In the genomic region with DNA sequence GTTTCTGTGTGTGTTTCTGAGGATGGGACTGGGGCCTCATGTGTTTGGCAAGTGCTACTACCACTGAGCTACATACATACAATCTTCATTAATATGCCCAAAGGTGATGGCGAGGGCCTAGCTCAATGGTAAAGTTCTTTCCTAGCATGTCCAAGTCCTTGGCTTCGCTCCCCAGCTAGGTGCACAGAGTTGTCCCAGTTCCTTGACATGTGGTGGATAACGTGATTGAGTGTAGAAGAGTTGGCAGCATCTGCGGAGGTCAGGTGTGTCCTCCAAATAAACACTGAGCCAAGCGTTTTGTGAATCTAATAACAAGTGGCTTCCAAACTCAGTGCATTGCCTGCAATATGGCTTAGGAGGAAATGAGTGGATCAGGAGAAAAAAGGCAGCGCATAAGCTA, we compare ENCODE assay signal across 20 mouse cellular contexts. TPM values are rescaled to one million over a fixed set of nuclear protein-coding genes. Genes with fewer than 3 reads are reported as not detected.
A peak's percentile ranks its signal among the peaks of the same experiment; 100 is the strongest.
DNase-seq lines count a peak whose midpoint lies in the region; TF ChIP-seq lines count a peak whose summit lies in the region.
"Had no signal": no experiment of that assay in that cellular context is flagged by ENCODE, and none has a peak within 500 bp of the region (broad histone marks: within the 10 kb centered on the region; RNA-seq: fewer than 3 reads in every experiment).

No protein-coding gene starts in this region.

- H3K4me3 ChIP-seq in gastrocnemius, adult 2 months, result no peak overlapping the region
- H3K4me3 ChIP-seq in heart, adult 2 months, result no peak overlapping the region
- no peak overlapping the region for H3K4me3 ChIP-seq in liver, adult 2 months (ENCODE audit: insufficient read depth, low read depth, low read length)
- H3K4me3 ChIP-seq: forebrain, embryonic 10.5 days; forebrain, embryonic 13.5 days; heart, embryonic 13.5 days had no signal

- DNase-seq in gastrocnemius, adult 2 months, result peak; percentile 27
- no peak for DNase-seq in gastrocnemius, postnatal 25 days
- peak in 1 of 2 experiments; percentile 51 for DNase-seq in heart, adult 2 months
- no peak for DNase-seq in heart, postnatal 14 days
- DNase-seq in kidney, adult 11 months, result peak; percentile 55
- no peak for DNase-seq in kidney, adult 18-20 months
- DNase-seq in liver, adult 2 months (ENCODE audit: extremely low read depth, low read depth, low spot score), result peak; percentile 94
- DNase-seq in liver, result no peak
- DNase-seq: adrenal gland, adult 8-10 months; adrenal gland, postnatal 25 days; cerebellum, adult 18-20 months; cerebellum, adult 9-10 months; cerebellum, postnatal 14 days; gastrocnemius, postnatal 14 days; heart, postnatal 4 days had no signal

- H3K36me3 ChIP-seq in heart, adult 2 months (ENCODE audit: control insufficient read depth, insufficient read depth, low read length), result peaks cover 7% of the 10 kb centered on the region
- peaks cover 29% of the 10 kb centered on the region for H3K36me3 ChIP-seq in liver, adult 2 months (ENCODE audit: control insufficient read depth, insufficient read depth, low read length)

- TF ChIP-seq POLR2A in heart, adult 2 months (IDR thresholded peaks at IDR 0.05; ENCODE audit: insufficient read depth, low read depth, low read length), result no peak
- no peak for TF ChIP-seq POLR2A in liver, adult 2 months (IDR thresholded peaks at IDR 0.05; ENCODE audit: extremely low read depth, insufficient read depth, low read length)

- intact Hi-C loops in gastrocnemius, adult 2 months (cut with DNase I), result no loop called here
- intact Hi-C loops in heart, adult 2 months (cut with DNase I), result no loop called here
- intact Hi-C loops in heart, postnatal 14 days (cut with DNase I), result no loop called here

- TF ChIP-seq CTCF in gastrocnemius, adult 2 months (IDR thresholded peaks at IDR 0.05), result no peak
- no peak for TF ChIP-seq CTCF in heart, adult 2 months (IDR thresholded peaks at IDR 0.05)
- no peak for TF ChIP-seq CTCF in liver, adult 2 months (IDR thresholded peaks at IDR 0.05; ENCODE audit: low read depth, low read length)

- H3K27ac ChIP-seq in gastrocnemius, adult 2 months, result no peak overlapping the region
- H3K27ac ChIP-seq in heart, adult 2 months, result peak overlapping the region; percentile 23; the same call in 1 of the 2 replicates
- no peak overlapping the region for H3K27ac ChIP-seq in liver, adult 2 months (replicated peaks; ENCODE audit: insufficient read depth, low read depth, low read length)
- H3K27ac ChIP-seq: forebrain, embryonic 10.5 days; forebrain, embryonic 13.5 days; heart, embryonic 13.5 days; hindbrain, embryonic 14.5 days; hindbrain, postnatal 0 days had no signal

- 0 out of 2 replicates have a peak, but pooled peaks have one; percentile 40 for TF ChIP-seq EP300 in heart, adult 2 months (IDR thresholded peaks at IDR 0.05; ENCODE audit: insufficient read depth, low read depth, low read length)

- no peaks in the 10 kb centered on the region for H3K27me3 ChIP-seq in heart, adult 2 months (ENCODE audit: control insufficient read depth, insufficient read depth, low read length)
- H3K27me3 ChIP-seq in liver, adult 2 months (ENCODE audit: control insufficient read depth, insufficient read depth, low read length), result no peaks in the 10 kb centered on the region
- H3K27me3 ChIP-seq: forebrain, embryonic 13.5 days; heart, embryonic 13.5 days had no signal

- H3K4me1 ChIP-seq in heart, adult 2 months (ENCODE audit: control insufficient read depth, insufficient read depth, low read length), result peaks cover 3% of the 10 kb centered on the region; the same call in 1 of the 2 replicates
- H3K4me1 ChIP-seq in liver, adult 2 months (ENCODE audit: control insufficient read depth, insufficient read depth, low read length), result peaks cover 6% of the 10 kb centered on the region; the same call in 1 of the 2 replicates
- H3K4me1 ChIP-seq: forebrain, embryonic 10.5 days had no signal

- no peaks in the 10 kb centered on the region for H3K79me2 ChIP-seq in heart, adult 2 months (replicated peaks; ENCODE audit: control insufficient read depth, insufficient read depth, low read length)
- no peaks in the 10 kb centered on the region for H3K79me2 ChIP-seq in liver, adult 2 months (ENCODE audit: control insufficient read depth, insufficient read depth, low read length)

- H3K9ac ChIP-seq in heart, adult 2 months (ENCODE audit: low read depth, low read length), result no peak overlapping the region
- no peak overlapping the region for H3K9ac ChIP-seq in liver, adult 2 months (ENCODE audit: low read depth, low read length)
- H3K9ac ChIP-seq: forebrain, embryonic 13.5 days; heart, embryonic 13.5 days; hindbrain, embryonic 14.5 days had no signal

- WGBS in heart, adult 2 months, result 70% methylated on average over 6 of the region's 6 CpGs
- WGBS in liver, adult 2 months, result 37% methylated on average over 6 of the region's 6 CpGs

RNA-seq across cellular contexts. Expression of gene Tkt, which starts 18.2 kb away (rescaled TPM):
- 10 to 100 TPM in 1 of 2 experiments, 1 to 10 TPM in 1; 8.0 to 15.0 TPM for total RNA-seq in gastrocnemius, adult 2 months (2021)
- 10 to 100 TPM in 1 of 2 experiments, 1 to 10 TPM in 1; 9.1 to 25.6 TPM for total RNA-seq in gastrocnemius, postnatal 25 days (2021)
- total RNA-seq in heart, adult 2 months (2021), result 10 to 100 TPM; 30.7 to 32.8 TPM
- 75.5 and 119 TPM in 2 replicates for polyA plus RNA-seq in heart, adult 2 months (2012; rRNA removed)
- 10 to 100 TPM; 35.1 to 39.2 TPM for total RNA-seq in heart, postnatal 14 days (2021)
- total RNA-seq in liver, adult 2 months (2014; rRNA removed), result 115 and 116 TPM in 2 replicates
- polyA plus RNA-seq in liver, adult 2 months (2012; rRNA removed), result 114 and 166 TPM in 2 replicates

RNA-seq across cellular contexts. Expression of gene Prkcd, which starts 59.7 kb away (rescaled TPM):
- 10 to 100 TPM in 1 of 2 experiments, 1 to 10 TPM in 1; 5.6 to 14.8 TPM for total RNA-seq in gastrocnemius, adult 2 months (2021)
- 1 to 10 TPM; 5.4 to 5.7 TPM for total RNA-seq in gastrocnemius, postnatal 25 days (2021)
- total RNA-seq in heart, adult 2 months (2021), result 10 to 100 TPM; 10.4 to 12.6 TPM
- polyA plus RNA-seq in heart, adult 2 months (2012; rRNA removed), result 31.5 and 31.7 TPM in 2 replicates
- total RNA-seq in heart, postnatal 14 days (2021), result 10 to 100 TPM; 14.3 to 15.7 TPM
- total RNA-seq in liver, adult 2 months (2014; rRNA removed), result 7.7 and 9.5 TPM in 2 replicates
- 6.7 and 14.9 TPM in 2 replicates for polyA plus RNA-seq in liver, adult 2 months (2012; rRNA removed)

Comparison
In these comparisons a context has a peak if more than half of its experiments do, and no peak if none do; other contexts are left out.
1. DNase-seq: peak in gastrocnemius, adult 2 months (single experiment), kidney, adult 11 months (single experiment) and liver, adult 2 months (single experiment); none in gastrocnemius, postnatal 25 days (single experiment), heart, postnatal 14 days (0 of 2), kidney, adult 18-20 months (single experiment) and liver (single experiment).